Mouse (Mus musculus) adrenal gland, adult 2 months (tissue): ENCODE measurements around the gene Fam3c. TPM values are rescaled to one million over a fixed set of nuclear protein-coding genes. Genes with fewer than 3 reads are reported as not detected.

Experiments used
- DNase-seq: peaks from one replicate; pipeline ENCODE4 v3.0.0; 2021
- polyA plus RNA-seq: library from polyadenylated mRNA; depleted of rRNA; stranded (reverse); fragments of >200 nt; gene quantifications from 2 replicates; pipeline ENCODE4 v1.2.3, GENCODE M21; 2012
- total RNA-seq, 2 experiments: library from RNA; stranded (reverse); gene quantifications; 2 replicates each; pipeline ENCODE4 v1.2.3; 2021

Fam3c gene
- total and polyA plus RNA-seq, 3 experiments, result 2.4 to 56.1 (median 35.9) TPM

DNA sequence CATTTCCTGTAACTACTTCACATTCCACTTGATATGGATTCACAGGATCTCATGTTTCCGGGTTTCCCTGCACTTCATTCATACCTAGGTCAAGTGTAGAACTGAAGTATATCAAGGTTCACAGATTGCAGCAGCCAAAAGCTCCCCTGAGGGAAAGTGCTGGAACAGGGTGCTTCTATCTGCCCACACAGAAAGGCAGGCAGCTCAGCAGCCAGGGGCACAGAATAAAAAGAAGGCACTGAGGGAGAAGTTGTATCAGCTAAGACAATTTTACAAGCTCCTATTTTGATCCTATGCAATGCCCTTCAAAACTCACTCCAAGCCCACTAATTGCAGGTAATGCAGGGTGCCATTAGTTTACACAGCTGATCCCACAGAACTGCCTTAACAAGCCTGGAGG lies 2.0 kb downstream of the Fam3c start:
- DNase-seq, result no peak

DNA sequence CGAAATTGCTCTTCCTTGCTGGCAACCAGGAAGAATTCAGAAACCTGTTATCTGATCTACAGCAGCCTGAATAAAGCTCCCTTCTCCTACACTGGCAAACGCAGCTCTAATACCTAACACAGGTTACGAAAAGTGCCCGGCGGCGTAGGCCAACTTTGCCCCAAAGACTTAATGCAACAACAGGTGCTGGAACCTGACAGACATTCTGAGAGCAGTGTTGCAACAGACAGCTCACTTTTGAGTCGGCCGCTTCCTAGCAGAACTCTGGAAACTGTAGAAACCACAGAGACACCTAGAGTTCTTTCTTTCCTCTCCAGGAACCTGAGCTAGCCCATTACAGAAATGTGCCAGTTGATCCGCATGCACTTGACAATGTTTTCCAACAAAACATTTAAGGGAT lies 4.5 kb downstream of the Fam3c start:
- no peak for DNase-seq

DNA sequence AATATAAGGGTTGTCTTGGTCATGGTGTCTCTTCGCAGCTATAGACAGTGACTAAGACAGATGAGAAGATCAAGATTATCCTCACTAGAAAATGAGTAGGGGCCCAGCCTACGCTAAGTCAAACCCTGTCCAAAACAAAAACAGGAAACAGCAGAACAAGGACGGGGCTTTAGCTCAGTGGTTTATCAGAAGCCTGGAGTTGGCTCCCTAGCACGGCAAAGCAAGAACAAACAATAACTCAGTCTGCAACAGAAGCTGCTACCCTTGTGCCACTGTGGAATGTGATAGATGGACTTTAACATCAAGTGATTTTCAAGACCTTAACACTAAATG lies 5.8 kb downstream of the Fam3c start:
- no peak for DNase-seq

DNA sequence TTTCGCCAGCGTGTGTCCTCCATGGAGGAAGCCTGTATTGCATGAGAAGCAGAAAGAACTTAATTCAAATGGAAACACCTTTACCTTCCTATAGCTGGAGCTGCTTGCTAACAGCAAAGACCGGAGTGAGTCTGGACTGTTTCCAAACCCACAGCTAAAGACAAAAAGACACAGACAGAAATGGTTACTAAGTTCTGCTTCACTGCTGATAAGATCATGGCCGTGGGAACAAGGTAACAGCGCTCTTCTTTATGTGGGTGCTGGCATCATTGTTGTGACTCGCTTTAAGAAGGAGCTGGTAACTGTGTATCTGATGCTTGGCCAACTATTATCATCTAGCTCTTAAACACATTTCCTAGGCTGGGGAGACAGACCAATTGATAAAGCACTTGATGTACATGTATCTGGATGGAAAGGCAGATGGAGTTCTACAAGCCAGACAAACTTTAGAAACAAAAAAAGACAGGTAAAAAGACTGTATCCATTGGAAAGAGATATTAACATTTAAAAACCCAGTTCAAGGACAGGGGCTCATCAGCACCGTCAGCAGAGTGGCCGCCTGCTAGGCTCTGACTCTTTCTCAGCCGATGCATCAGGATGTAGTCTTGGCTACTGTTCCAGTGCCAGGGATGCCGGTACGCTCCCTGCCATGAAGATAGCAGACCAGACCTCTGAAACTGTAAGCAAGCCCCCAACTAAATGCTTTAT lies 6.4 kb downstream of the Fam3c start:
- DNase-seq, result peak; percentile 14

DNA sequence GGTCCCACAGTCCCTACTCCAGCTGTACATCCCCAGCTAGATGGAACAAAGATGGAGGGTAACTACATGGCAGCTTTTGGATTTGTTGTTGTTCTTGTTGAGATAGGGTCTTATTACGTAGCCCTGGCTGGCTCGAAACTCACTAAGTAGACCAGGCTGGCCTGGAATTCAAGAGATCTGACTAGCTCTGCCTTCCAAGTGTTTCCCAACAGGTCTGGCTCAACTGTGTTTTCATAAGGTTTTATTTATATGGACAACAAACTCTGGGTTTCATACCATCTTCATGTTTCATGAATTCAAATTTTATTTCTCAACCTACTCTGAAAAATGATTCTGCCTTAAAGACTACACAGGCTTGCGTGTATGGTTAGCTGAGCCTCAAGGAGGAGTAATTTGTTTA lies 7.1 kb downstream of the Fam3c start:
- no peak for DNase-seq

DNA sequence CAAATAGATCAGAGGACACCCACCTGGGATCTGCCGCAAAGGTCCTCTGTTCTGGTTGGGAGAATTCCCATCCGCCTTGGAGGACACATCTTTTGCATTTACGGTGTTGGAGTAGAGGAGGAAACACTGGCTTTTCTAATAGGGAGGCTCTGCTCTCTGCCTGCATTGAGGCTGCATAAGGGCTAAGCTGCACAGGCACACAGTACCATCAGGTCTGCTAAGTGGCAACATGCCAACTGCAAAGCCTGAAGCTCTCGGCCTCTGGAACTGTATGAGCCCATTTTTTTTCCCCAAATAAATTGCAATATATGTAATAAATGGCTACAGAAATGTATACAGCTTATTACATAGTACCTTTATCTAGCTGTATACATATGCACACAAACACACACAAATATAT lies 7.9 kb downstream of the Fam3c start:
- DNase-seq, result no peak

DNA sequence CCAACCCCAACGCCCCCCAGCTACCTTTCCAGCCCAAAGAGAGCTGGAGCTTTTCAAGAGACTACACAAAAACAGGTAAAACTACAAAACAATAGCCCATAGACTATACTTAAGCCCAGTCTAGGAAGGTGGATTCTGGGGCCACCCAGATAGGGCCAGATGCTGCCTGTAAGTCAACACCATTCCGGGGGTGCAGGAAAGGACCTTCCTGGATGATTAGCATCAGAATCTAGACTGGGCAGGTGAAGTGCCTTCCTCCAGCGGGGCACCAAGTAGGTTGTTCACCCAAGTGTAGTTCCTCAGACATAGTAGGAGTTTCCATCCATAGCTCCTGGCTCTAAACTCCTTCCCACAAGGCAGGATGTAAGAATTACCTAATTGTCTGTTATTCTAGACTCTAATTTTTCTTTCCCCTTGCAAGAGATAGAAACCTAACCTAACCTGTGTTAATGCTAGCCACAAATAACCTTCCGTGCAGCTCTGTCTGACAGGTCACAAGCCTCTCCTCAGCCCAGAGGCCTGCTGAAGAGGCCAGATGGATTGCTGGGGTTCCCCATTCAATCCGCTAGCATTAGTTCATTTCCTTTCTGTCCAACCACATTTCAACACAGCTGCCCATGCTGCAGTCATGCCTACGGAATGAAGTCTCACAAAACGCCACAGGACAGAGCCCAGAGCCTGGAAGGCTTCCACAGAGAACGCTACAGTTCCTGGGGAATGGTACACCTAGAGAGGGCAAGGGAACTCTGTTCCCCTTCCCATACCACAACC lies 8.7 kb downstream of the Fam3c start:
- no peak for DNase-seq

DNA sequence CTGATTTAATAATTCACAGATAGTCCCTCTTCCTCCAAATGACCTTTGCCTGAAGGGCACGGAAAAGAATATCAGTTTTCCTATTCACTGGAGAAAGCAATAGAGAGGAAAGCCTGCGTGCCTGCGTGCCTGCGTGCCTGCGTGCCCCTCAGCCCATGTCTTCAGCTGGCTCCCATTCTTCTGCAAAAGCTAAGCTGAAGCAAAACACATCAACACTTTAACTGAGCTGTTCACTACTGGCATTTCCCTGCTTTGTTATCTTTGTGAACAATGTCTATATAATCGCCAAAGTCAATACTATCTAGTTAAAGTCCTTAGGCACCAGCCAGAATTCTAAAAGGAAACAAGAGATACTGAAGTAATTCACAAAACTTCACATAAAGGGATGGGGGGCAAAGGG lies 11.6 kb downstream of the Fam3c start:
- DNase-seq, result no peak

DNA sequence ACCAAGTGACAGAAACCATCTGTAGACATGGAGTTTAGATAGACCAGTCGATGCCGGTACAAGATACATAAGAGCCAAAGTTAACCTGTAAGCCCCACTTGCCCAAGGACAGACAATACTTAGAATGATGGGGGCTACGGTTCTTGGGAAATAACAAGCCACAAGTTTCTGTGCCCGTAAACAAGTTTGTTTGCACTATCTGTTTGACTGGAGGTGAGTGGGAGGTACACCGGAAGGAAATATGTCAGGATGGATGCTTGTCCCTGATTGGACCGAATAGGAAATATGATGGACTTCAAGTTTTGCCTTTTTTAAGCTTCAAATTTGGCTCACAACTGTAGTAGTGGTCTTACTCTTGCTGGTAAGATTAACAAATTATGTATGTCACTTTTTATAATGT lies 12.3 kb downstream of the Fam3c start:
- no peak for DNase-seq

DNA sequence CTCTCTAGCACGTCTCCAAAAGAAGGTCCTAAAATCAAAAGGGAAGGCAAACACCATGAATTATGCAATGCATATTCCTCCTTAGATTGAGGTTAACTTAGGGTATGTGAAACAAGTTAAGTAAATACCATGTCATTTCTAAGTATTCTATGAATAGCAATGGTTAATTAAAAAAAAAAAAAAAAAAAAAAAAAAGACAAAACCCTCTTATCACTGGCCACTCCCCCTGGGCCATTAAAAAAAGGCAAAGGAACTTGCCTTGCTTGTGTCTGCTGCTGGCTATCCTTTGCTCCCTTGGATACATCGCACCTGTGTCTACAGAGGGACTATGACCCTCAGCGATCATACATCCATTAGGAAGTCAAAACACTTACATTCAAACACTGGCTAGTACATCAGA lies 12.8 kb downstream of the Fam3c start:
- DNase-seq, result no peak

DNA sequence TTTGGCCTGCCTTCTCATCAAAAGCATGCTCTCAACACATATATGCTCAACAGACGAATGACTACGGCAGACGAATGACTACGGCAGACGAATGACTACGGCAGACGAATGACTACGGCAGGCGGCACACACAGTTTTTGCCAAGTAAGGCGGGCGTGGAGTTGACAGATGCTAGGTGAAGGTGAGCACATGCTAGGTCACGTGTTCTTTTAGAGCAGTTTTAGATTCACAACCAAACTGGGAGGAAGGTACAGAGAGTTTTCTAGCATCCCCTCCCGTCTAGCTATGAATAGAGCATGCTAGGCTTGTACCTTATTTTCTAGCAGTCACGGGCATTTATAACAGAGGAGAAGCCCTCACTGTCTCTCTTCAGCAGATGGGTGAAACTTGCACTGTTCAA lies 15.3 kb downstream of the Fam3c start:
- DNase-seq, result no peak

DNA sequence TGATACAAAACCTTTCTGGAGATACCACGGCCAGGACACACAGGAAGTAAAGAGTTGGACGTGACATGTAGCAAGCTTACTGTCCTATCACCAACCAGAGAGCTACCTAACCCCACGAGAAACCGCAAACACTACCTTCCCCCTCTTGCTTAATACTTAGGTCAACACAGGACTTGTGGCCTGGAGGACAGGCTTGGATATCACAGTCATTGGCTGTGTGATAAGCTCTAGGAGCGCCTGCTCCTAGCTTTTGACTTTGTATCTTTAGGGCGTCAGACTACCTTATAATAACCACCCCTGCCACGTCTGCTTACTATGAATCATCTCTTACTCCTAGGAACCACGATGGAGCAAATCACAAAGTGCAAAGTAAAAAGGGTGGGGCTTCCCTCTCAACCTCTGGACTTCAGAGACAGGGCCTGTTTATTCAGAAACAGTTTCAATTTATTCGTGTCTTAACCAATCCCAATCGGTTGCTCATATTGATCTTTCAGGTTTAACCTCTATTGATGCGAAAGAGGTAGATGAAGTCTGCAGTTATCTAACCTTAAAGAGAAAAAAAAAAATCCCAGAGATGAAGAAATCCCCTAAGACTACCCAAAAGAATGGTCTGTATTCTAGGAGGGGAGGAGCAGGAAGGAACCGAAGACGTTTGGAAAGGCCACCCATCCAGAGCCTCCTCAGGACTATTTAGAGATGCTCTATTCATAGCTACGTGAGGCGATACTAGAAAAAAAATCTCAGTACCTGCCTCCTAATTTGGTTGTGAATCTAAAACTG lies 16.1 kb downstream of the Fam3c start:
- no peak for DNase-seq

DNA sequence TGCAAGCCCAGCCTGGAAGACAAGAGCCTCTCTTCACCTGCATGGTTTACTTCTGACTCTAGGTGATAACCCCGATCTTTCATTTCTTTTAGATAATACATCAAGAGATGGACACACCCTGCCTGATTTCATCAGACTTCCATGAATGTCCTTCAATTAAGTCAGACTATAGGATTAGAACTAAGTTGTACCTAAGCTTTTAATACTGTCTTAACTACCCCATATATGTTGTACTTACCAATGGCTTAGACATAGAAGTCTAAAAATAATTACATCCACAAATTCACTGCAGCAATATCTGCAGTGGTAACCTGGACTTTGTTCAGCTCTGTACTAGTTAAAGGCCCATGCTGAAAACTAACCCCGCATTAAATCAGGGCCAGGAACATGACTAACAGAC lies 23.5 kb downstream of the Fam3c start:
- no peak for DNase-seq

DNA sequence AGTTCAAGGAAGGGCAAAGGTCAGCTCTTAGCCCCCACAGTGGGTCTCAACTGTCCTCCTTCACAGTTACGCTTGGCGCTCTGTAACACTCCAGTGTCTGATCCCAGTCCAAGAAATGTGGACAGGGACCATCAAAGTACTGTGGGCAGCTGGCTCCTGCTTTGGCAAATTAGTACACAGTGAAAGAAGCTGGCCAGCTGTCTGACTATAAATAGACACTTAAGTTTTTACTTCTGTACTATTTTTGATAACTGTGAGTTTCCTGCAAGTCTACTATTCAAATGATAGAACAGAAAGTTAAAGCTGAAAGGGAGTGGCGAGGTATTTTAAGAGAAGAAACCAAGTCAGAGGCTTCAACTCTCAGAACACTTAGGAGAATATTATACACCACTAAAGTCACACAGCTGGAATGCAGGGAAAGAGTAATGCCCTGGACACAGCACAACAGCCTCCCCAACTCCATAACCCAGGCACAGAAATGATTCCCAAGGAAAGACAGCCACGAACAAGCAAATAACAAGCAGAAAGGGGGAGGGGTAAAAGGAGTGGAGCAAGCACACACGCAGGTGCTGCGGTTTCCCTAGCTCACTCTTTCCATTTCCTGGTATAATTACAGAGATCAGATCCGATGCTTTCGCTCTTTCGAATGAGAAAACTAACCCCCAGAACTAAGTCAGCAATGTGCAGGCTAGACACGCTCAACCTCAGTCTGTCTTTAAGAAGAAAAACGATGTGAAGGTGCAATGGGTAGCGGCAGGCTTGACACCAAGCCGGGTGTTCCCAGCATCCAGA lies 25.7 kb downstream of the Fam3c start:
- DNase-seq, result no peak

DNA sequence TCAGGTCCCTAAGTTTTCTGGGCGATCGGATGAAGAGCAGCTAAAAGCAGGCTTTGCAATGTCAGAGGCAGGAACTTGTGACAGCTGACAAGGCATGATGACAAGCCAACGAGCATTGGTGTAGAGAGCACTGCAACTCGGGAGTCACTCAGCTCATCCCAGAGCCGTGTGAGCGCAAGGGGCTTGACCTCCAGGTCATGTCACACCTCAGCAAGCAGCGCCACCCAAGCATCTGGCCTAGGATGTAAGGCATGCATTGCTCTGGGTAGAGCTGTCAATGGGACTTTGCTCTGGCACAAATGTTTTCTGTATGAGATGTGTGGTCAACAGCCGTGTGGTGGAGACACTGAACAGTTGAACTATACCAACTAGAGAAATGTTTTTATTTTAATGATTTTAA lies 28.1 kb downstream of the Fam3c start:
- DNase-seq, result no peak

DNA sequence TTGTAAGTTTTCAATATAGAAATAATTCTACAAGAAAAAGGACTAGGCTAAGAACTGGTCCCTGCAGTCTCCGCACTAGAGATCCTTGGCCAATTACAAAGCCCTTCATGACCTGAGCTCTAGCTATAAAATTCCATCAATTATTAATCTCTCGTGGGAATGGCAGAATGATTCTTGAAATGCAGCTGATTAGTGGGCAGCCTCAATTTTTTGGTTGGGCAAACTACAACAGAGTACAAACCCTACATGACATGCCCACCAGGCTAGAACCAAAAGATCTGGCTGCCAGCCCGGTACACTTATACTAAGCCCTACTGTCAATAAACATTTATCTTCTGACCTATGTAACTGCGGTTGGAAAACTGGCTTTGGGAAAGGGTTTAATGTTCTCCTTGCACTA lies 29.0 kb downstream of the Fam3c start:
- DNase-seq, result no peak

DNA sequence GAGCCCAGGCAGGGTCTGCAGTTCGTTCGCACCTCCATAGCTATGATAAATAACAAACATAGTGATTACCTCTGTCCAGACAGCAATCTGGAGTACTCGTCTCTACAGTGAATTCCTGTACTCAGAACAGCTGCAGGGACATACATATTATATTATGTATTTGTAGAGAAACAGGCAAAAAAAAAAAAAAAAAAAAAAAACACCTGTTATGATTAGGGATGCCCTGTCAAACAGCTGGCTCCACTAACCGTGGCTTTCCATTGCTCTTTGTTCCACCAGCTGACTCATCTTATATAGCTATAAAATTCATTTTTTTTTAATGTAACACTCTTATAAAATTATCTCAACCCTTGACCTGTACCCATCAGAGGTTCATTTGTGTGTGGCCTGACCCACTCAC lies 29.8 kb downstream of the Fam3c start:
- DNase-seq, result no peak

DNA sequence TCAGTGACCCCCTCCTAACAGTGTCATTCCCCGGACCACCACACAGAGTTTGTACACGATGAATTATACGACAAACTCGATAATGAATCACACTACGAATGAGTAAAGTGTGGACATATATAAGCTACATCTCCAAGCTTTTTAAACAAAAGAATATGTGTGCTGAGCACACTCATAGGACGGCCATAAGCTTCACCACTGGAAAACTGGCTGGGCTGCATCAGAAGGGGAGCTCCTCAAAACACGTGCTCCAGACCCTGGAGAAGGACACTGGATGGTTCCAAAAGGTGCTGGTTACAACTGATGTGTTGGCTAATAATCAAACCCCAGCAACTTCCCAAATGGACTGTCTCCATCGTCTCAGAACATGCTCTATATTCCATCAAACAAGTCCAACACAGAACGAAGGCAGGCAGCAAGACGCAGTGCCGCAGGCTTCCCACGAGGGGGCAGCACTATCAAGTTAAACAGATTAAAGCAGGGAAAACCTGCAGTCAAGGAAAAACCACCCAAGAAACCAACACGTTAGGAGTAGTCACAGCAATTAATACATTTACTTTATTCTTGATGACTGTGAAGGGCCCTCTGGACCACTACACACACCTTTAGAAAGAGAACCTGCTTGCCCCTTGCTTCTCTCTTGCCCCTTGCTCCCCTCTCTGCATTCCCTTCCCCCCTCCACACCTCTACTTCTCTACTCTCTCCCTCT lies 30.5 kb downstream of the Fam3c start:
- DNase-seq, result peak; percentile 78

DNA sequence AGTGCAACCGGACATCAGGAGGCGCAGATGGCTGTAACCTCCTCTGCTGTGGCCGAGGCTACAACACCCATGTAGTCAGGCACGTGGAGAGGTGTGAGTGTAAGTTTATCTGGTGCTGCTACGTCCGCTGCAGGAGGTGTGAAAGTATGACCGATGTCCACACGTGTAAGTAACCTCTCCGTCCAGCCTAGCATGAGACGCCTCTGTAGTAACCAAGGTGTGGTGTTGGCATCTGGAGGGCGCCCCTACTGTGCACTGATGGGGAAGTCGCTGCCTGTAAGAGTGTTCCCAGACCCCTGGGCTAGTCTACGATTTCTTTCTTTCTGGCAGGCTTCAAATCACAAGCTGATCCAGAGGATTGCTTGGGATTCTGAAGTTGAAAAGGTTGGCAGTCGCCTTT lies 58.0 kb downstream of the Fam3c start:
- no peak for DNase-seq

DNA sequence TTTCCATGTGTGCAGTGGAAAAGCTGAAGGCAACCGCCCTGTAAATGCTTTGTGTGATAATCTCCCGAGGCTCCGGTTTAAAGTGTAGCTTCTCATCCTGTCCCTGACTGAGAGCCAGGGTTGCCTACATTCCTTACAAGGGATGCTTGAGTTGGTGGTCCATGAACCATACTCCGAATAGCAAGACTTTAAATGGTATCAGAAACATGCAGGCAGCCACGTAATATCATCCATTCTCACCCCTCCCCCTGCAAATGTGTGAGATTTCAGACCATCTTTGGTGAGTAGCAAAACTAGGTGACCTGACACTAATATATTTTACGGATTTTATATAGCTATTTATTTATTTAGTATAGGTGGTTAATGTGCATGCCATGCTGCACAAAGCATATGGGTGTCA lies 59.0 kb downstream of the Fam3c start:
- DNase-seq, result no peak

DNA sequence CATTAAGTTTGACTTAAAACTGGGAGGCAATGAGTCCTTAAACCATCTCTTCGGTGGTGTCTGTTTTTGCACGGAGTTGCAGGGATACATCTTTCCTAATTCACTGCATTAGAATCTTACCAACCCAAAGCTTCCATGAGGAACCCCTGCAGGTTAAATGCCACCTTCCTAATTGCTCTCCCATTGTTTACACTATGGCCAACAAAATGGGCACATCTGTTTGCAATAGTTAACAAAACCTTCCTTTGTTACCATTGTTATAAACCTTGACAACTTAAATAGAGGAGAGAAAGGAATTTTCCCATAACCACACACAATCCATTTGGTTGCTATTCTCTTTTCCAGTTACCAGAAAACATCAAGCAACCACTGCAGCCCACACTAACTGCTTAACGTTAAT lies 62.1 kb downstream of the Fam3c start:
- DNase-seq, result no peak

DNA sequence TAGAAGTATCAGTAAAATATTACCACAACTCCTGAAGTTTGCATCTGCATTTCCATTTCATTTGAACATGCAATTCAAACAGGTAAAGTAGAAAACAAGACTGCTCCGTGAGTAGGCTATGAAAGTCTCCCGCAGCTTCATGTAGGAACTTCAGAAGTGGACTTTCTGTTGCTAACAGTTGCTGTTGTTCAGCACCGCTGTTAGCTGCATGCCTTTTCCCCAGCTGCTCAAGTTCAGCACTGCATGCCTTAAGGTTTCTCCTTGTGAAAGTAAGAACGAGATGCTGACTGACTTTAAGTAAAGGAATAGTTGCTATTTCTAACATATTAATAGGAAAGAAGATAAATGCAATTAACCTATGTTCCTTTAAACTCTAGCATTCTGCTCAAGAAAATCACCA lies 64.0 kb downstream of the Fam3c start:
- no peak for DNase-seq
